Mouse (Mus musculus) heart, adult 11 months (tissue): Measurements from ENCODE around the gene Gm11116.
"Not testable (repeated sequence)": the region's sequence is repeated elsewhere in the genome, so short reads cannot be mapped to it uniquely, and the experiment has no call there.

Experiments
- DNase-seq: peaks from one replicate; pipeline ENCODE4 v3.0.0; 2022

Gm11116 gene

GRCm38 (mm10) chr5:88111430-88111829 is at the start of gene Gm11116:
Gene Gm11116, minus strand, starts transcription at chr5:88111530.
- DNase-seq: no peak

GRCm38 (mm10) chr5:88153999-88154398 is 42.7 kb upstream of the Gm11116 start, which contains the start of gene Gm11115:
Gene Gm11115, minus strand, starts transcription at chr5:88154099.
- no peak for DNase-seq

GRCm38 (mm10) chr5:88086256-88086655 is 25.1 kb downstream of the Gm11116 start, which contains the start of gene Smr2:
Gene Smr2, plus strand, starts transcription at chr5:88086556.
- not testable (repeated sequence) for DNase-seq
